Mouse (Mus musculus) mouse trophoblast stem cell (cell line): Measurements from ENCODE around the gene S100pbp.

Experiments used
- in situ Hi-C, 2 experiments: fragments of 300-500 bp; cut with MseI, MboI; formaldehyde crosslinking; loops; 2 replicates in 1 of 2; 3 replicates in 1 of 2; pipeline ENCODE4 v1.15.1; 2025

Gene S100pbp

DNA sequence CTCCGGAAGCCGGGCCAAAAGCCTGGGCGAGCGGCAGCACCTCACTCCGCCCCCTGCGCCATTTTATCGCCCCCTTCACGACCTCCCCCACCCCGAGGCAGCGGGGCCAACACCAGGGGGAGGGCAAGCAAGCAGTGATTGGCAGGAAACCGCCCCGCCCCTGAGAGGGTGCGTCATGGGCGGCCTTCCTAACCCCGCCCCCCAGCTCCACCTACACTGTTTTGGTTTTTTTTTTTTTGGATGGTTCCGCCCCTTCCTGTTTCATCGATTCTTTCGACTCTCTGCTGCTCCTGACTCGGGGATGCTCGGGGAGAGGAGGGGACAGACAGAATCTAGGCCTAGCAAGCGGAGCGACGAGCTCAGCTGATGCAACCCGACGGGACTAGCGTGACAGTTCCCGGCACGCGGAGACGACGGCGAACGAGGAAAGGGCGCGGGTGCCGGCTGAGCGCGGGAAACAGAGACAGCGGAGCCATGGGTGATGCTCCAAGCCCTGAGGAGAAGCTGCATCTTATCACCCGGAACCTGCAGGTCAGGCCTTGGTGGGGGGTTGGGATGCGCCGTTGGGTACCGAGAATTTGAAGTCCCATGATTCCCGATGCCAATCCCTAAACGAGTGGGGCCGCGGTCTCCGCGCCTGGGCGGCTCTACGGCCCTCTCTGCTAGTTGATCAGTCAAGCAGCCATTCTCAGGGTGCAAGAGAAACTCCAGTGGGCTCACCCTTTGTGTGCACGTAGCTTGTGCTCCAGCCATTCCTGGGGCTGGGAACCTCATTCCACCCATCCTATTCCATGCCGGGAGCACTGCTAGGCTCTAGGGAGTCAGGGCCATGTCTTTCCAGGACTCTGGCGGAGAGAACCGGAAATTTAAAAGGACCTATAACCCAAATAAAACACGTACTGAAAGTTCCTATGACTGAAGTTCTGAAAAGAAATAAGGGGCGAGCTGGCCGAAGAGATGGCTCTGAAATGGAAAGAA lies at the start of gene S100pbp, which contains the start of gene Yars:
Gene S100pbp, minus strand, starts transcription at position 186 of the 978 bp plus-strand sequence.
Gene Yars, plus strand, starts transcription at position 219 of the 978 bp plus-strand sequence.
- in situ Hi-C loops: no loop called here

DNA sequence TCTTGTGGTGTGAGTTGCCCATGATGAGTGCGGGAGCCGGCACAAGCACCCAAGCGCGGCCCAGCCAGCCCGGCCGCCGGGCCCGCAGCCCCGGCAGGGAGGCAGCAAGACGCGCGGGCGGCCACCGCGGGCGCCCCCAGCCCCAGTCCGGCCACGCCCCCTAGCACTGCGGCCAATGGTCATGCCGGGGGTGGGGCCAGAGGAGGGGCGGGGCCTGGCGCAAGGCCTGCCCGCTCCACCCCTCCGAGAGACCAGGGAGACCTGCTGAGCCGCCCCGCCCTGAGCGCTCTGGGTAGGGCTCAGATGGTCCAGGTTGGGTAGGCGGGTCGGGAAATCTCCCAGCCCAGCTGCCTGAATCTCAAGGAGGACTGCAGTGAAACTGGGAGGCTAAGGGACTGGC lies 49.5 kb upstream of the S100pbp start:
- in situ Hi-C loops: no loop called here

DNA sequence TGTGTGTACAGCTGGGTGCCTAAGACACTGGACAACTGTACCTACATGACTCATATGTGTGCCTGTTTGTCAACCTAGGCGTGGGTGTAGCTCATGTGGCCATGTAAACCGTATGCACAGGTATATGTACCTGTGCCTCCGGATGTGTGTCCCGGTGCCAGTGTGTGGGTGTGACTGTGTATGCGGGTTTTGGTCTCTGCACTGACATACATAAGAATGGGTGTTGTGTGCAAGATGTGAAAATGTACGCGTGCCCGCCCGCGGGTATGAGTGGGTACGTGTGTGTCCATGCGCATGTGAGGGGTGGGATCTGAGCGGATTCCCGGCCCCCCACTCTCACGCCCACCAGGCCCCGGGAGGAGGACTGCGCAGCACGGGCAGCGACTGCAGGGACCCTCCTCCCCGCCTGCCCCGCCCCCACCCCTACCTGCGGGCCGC lies 49.1 kb upstream of the S100pbp start:
- in situ Hi-C loops: no loop called here

DNA sequence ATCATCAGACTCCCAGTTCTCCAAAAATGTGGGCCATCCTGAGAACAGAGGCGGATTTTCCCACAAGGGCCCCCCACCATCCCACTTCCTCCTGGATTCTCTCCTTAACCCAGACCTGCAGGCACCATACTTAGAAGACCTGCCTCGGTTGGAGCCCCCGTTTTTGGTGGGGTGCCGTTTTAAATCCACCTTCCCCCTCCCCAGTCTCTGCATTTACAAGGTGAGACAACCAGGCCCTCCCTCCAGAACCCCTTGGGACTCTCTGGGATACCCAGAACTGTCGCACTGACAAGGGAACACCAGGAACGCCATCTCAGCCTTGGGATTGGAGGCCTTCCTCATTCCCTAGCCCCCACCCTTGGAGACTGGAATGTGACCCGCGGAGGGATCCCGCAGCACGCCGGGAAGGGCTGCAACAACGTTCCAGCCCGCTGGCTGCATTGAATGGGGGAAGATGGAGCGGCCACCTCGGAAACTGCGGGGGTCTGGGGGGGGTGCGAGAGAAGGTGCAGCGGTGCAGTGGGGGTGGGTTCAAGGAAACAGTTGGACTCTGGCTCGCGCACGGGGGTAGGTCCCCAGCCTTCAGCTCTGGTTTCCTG lies 48.4 kb upstream of the S100pbp start:
- in situ Hi-C loops: no loop called here

DNA sequence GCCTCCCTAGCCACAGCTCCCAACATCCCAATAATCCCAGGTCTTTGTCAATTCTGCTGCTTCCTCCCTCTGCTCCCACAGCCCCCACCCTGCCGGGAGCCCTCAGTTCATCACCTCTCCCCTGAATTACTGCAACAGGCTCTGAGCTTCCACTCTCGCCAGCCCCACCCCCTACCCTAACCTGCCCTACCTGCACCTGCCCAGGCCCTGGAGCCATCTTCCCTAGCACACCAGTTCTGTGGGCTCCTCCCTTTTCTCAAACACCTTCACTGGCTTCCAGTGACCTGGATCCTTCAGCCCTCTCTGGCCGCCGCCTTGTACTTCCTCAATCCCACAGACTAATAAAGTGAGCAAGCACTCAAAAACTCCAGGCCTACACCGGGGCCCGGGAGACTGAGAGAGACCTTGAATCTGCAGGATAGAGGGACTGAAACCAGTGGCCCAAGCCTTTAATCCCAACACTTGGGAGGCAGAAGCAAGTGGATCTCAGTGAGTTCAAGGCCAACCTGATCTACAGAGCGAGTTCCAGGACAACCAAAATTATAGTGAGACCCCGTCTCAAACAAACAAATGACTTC lies 46.8 kb upstream of the S100pbp start:
- in situ Hi-C loops: no loop called here

DNA sequence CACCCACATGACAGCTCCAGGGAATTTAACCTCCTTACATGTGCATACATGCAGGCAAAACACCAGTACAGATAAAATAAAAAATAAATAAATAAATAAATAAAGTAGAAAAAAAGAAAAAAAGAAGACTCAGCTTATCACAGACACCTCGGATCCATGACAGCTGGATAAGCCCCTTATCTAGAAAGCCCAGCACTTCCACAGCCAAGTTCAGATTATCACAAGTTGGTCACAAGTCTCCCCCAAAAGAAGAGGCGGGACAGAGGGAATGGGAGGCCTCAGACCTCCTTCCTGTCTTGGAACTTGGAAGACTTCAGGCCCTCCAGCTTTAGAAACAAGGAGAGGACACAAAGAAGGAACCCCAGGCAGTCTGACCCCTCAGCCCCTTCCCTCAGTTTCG lies 45.6 kb upstream of the S100pbp start:
- in situ Hi-C loops: no loop called here

DNA sequence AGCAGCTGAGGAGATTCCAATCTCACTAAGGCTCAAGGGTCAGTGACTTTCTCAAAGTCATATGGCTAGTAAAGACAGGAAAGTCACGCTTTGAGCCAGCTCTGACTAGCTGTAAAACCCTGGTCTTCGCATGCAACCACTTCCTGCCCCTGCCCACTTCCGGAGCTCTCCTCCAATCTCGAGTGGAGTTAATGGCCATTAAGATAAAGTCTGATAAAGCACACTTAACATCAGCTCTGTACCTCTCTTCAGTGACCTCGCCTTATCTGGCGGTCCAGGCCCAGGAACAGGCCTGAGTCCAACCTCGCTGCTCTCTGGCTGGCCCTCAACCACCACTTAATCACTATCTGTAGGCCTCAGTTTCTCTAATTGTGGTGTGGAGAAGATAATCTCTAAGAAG lies 45.0 kb upstream of the S100pbp start:
- in situ Hi-C loops: no loop called here

DNA sequence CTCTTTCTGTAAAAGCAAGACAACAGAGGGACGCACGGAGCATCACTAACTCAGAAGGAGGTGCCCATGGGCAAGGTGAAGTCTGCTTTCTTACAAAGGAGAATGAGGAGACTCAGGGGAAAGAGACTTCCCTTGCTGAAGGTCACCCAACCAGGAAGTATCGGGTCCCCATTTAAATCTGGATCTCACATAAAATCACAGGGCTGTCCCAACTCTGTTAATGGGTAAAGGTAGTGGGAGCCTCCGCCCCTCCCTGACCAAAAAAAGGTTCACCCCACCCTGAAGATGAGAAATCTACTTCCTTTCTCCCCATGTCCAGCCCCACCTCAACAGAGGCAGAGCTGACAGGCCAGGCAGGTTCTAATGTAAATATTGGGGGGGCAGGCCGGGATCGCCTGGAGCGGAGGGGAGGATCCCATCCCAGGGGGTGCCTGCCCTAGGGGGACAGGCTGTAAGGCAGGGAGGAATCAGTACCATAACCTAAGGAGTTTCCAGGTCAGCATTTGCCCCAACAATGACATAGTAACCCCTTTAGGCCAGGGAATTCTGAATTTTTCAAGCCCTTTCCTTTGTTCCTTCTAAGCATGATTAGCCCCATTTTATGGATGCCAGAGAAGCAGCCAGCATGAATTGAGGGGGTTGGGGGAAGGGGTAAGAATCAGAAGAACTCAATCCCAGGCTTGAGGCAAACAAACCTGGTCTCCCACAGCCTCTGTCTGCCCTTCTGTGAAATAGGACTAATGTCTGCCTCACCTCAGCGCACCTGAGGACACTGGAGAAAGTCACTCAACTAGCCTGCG lies 43.2 kb upstream of the S100pbp start:
- in situ Hi-C loops: no loop called here

DNA sequence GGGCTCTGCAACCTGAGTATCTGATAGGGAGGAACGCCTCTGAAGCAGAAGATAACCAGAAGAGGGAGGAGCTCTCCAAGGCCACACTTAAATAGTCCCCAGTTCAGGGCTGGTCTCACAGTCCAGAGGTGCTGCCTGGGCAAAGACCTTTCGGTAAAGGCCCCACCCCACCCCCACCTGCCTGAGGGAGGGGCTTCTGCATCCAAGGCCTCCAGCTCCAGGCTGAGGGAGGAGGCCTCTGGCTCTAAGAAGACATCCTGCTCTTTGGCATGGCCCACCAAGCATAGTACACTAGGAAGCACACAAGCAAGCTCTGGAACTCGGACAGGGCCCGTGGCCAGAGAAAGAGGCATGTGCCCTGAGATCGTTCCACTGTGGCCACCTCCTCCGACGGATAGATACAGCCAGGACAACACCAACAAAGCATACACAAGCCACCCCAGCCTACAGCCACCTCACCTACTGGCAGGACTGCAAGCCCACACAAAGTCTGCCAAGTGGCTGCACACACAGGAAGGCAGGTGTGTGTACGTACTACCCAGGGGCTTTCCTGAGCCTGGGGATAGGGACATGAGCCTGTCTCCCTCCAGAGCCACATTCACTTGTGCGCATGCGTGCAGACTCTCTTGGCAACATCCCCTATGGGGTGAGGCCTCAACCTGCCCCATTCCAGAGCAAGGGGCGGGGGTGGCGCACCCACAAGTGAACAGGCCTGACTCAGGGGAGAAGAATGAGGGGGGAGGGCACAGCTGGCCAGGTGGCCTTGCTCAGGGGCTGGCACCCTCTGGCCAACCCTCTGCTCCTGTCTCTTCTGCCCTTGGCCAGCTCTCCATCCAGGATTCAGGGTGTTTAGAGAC lies 42.3 kb upstream of the S100pbp start:
- in situ Hi-C loops: no loop called here

DNA sequence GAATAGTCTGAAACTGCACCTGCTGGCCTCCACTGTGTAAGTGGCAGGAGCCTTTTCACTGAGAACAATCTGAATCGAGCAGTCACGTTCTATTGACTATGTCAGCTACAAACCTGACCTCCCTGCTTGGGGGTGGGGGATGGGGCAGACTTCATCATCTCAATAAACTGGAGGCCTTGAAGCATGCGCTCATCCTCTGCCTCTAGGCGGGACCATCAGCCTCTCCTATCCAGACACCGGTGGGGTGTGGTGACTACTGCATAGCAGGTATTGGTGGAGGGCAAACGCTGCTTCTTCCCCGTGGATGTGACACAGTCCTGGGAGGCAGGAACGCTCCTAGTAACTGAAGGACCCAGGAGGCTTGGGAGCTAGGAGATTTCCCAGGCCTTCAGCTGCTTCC lies 41.4 kb upstream of the S100pbp start:
- in situ Hi-C loops: no loop called here

DNA sequence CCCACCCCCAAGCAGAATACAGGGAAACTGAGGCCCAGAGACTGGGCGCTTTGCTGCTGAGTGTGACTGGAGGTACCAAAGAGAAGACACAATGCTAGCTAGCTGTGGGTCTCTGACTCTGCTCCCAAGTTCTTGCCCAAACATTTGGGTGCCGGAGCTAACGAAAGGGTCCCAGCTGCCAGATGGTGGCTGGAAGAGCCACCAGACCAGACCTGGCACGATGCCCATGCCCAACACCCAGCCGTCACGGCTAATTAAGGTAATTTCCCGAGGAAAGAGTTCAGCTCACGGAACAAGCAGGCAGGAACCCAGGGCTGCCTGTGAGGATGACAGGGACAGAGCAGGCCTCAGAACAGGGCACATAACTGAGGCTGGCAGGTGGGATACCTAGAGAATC lies 38.5 kb upstream of the S100pbp start:
- in situ Hi-C loops: no loop called here

DNA sequence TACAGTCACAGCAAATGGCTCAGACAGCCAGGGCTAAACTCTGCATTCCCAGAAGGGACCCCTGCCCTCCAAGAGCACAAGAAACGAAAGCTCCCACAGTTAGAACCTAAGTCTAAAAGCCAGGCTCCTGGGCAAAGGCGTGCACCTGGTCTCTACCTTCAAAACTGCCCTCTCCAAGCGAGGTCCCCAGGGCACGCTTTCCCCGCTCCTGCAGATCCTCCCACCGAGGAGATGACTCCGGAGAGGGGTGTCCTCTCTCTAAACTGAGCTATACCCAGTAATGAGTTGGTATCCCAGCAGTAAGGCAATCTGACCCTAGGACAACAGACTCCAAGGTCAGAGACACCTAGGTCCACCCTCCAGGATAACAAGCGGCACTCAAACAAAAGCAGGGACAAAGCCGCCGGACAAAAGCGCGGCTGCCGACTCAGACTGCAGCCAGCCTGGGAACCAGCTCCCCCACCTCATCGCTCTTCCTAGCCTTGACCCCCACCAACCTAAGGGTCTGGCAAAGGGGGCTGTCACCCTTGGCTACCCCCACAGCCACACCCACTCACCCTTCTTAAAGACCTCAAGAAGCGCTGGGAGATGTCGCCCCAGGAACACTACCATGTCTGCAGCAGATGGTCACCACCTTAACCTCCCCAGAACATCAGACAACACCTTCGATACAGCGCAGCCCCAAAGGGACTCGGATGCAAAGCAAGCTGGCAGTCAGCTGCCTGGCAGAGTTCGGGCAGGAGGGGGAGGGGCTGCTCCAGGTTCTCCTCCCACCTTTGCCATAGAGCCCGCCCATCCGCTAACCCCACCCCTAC lies 37.9 kb upstream of the S100pbp start:
- in situ Hi-C loops: no loop called here

DNA sequence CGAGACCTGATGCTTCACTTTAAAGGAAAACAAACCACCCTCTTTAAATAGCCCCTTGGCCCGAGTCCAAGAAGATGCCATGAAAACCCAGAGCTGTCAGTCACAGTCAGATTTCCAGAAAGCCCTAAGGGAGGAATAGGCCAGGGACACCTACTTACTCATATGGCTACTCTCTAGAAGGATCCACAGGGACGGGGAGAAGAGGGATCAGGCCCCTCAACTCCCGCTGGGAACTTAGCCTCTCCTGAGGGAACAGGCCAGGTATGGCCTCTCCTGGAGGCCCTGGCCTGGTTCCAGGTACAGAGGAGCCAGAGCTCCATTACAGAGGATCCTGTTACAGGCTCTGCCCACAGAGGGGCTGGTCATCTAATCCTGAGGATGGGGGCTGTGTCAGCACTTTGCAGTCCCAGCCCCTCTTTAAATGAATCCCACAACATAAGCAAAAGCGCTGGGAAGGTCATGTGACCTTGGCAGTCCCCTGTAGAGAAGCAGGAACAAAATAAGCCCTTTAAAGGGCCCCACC lies 37.0 kb upstream of the S100pbp start:
- in situ Hi-C loops: no loop called here

DNA sequence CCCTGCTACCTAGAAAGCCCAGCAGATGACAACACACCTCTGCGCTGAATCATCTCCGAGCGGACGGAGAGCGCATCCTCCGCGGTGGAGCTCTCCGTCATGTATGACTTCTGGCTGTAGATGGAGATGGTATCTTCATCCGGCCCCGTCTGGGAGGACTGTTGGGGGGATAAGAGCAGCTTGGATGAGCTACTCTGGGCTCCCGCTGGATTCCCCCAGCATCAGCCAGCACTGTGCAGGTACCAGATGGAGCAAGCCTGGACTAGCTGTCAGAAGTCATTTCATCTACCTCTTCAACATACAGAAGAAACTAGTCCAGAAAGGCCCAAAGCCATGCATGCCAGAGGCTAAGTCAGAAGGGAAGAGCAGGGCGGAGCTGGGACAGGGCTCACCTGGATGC lies 35.8 kb upstream of the S100pbp start:
- in situ Hi-C loops: no loop called here

DNA sequence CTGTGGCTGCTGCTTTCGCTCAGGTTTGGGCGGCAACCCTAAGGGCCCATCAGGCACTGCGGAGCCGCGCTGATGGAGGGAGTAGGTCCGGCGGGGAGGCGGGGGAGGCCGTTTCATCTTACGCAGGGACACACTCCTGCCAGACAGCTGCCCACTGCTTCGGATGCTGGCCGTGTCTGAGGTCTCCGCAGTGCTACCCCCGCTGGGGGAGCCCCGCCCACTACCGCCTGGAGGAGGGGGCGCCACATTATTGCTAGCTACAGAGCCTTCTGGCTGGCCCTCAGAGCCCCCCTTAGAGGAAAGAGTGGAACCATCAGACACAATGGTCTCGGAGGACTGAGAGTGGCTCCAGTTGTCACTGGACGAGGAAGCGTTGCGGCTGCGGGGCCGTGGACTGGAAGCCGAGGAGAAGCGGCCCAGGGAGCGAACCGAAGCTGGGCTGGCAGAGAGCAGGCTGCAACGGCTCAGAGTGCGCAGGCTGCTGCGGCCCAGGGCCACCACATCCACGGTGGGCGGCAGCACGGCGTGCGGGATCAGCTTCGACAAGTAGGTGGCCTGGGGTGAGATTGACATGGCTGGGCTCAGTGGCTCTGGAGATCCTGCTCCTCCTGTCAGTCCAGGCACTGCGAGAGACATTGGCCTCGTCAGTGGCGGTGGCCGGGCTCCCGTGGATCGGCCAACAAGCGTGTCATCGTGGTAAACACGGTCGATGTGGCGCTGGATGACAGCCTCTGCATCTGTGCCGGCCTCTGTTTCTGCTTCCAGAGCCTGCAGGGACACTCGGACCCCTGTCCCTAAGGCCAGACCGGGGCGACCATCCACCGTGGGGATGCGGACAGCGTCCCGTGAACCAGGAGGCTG lies 34.1 kb upstream of the S100pbp start:
- in situ Hi-C loops: no loop called here

DNA sequence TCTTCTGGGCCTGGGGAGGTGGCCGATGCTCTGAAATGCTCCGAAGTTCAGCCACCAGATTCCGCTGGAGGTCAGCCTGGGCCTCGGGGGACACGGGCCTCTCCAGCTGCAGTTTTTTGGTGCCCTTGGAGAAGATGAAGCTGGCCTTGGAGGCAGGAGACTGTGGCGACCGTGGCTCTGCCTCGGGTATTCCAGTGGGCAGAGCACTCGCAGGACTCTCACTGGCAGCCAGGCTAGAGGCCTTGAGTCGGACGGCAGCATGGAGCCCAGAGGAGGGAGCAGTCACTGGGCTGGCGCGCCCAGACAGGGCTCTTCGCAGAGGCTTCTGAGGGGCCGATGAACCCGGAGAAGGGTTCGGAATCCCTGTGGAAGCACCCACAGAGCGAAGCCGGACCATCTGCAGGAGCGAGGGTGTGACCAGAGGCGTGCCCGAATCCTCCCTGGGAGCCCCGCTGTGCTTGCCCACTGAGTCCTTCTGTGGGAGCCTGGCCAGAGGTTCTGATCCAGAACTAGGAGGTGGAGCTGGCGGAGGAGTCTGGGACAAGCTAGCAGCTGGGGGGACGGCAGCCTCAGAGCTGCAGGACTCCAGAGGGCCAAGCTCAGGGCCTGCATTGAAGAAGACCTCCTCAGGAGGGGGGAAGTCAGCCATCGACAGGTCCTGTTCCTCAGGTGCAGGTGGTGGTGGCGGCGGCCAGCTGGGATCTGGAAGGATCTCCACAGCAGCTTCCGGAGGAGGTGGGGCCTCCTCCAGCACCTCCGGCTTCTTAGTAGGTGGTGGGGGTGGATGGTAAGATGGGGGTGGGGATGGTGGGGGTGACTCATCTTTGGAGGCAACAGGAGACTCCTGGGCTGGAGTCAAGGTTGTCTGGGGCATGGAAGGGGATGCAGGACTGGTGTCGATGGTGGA lies 32.7 kb upstream of the S100pbp start:
- in situ Hi-C loops: no loop called here

DNA sequence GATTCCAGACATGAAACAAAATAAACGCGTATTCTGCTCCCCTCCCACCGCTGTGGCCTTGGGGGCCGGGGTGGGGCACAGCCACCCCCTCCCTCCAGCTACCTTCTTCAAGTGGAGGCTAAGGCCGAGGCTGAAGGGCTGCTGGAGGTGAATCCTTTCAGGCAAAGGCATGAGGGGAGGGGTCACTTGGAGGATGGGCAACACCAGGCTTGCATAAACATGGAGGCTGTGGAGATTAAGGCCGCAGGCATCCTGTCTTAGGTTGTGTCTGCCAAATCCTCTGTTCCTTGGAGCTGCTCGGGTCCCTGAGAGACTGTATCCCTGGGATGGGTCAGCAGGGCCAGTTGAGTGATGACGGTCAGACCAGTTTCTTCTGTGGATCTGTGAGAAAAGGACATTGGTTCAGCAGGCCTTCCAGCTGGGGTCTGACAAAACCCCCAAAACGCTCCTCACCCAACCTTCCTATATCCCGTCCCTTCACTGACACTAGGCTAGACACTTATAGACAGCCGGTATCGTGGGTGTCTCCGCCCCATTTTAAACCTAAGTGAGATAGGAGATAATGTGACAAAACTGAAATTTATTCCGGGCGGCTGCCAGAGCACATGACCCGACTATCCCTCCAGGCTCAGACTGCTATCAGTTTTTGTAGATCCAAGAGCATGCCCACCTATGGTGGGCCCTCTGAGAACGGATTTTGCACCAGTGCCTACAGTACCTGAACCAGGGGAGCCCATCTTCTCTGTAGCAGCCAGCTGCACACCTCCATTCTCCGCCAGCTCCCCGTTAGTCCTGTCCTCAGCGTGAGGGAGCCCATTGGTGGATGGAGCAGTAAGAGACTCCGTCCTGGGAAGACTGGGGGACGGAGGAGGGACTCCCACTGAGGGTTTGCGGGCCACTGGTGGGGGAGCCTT lies 31.8 kb upstream of the S100pbp start:
- in situ Hi-C loops: no loop called here
